Mouse (Mus musculus): ENCODE measurements around the gene Fbxo10. TPM values are rescaled to one million over a fixed set of nuclear protein-coding genes. Genes with fewer than 3 reads are reported as not detected.
"Not testable (repeated sequence)": the region's sequence is repeated elsewhere in the genome, so short reads cannot be mapped to it uniquely, and the experiment has no call there.

Gene Fbxo10
- polyA plus RNA-seq, 1 experiment from 2014 or later, result 11.2 TPM

DNA sequence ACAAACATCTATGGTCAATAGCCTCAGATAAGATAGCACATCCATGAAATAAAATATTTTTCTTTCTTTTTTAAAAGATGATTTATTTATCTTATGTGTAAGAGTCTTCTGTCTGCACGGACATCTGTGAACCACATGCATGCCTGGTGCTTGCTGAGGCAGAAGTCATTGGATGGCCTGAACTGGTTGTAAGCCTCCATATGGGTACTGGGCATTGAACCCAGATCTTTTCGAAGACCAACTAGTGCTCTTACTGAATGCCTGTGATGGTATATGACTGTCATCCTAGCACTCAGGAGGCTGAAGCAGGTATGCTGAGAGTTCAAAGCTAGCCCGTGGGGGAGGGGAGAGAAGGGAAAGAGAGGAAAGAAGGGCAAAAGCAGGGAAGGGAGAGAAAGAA, 86.3 kb downstream of the Fbxo10 start:
- no peak overlapping the region for H3K27ac ChIP-seq (replicated peaks; ENCODE audit: low read depth, low read length)
- ATAC-seq (ENCODE audit: low FRiP score, low TSS enrichment) (no peak), DNase-seq (no peak)
- 88% methylated on average over 3 of the region's 3 CpGs for WGBS
- H3K9ac ChIP-seq (replicated peaks; ENCODE audit: low read length), result no peak overlapping the region
- peaks cover 18% of the 10 kb centered on the region for H3K36me3 ChIP-seq (ENCODE audit: control insufficient read depth, insufficient read depth, low read length)
- H3K27me3 ChIP-seq (ENCODE audit: control insufficient read depth, insufficient read depth, low read length), result no peaks in the 10 kb centered on the region
- no peaks in the 10 kb centered on the region for H3K4me1 ChIP-seq (ENCODE audit: control insufficient read depth, insufficient read depth, low read length)
- no peaks in the 10 kb centered on the region for H3K9me3 ChIP-seq (ENCODE audit: control insufficient read depth, low read length)
- H3K4me2 ChIP-seq (ENCODE audit: low read length), result no peak overlapping the region
- no peak overlapping the region for H3K4me3 ChIP-seq (replicated peaks; ENCODE audit: low read depth, low read length)

DNA sequence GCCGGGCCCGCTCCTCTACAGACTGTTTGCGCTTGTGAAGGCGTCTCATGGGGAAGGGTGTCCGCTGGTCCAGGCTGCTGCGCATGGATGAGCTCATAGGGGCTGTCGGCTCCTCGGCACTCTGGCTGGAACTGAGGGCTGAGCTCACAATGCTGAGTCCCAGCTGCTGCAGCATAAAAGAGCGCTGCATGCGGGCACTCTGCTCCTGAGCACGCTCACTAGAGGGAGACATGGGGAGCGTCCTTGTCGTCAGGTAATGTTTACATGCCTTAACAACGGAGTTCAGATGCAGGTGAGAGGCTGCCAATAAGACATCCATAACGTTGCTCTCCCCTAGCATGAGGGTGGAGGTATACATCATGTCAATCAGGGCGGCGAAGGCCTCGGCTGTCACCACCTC, 89.6 kb downstream of the Fbxo10 start:
- Histone ChIP-seq H3K27ac (replicated peaks; ENCODE audit: low read depth, low read length) (no peak overlapping the region), H3K27me3 (ENCODE audit: control insufficient read depth, insufficient read depth, low read length) (no peaks in the 10 kb centered on the region), H3K9ac (replicated peaks; ENCODE audit: low read length) (no peak overlapping the region), H3K4me1 (ENCODE audit: control insufficient read depth, insufficient read depth, low read length) (no peaks in the 10 kb centered on the region), H3K4me3 (replicated peaks; ENCODE audit: low read depth, low read length) (no peak overlapping the region), H3K36me3 (ENCODE audit: control insufficient read depth, insufficient read depth, low read length) (peaks cover 34% of the 10 kb centered on the region), H3K4me2 (ENCODE audit: low read length) (no peak overlapping the region), H3K9me3 (ENCODE audit: control insufficient read depth, low read length) (no peaks in the 10 kb centered on the region)
- 77% methylated on average over 18 of the region's 18 CpGs for WGBS
- DNase-seq (no peak), ATAC-seq (ENCODE audit: low FRiP score, low TSS enrichment) (no peak)

DNA sequence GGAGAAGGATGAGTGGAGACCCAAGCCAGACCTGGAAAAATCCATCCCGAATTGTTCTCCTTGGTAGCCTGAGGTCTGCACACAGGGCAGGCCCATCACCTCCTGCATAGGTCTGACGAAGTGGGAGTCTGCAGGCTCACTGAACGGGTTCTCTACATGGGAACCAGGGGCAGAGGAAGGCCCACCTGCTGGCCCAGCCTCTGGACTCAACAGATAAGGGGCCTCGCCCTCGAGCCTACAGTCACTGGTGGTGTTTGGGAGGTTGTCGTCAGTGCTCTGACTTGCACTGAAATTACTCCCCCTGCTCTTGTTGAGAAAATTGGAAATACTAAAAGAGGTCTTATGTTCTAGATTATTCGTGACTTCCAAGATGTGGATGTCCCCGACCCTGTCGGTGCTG, 90.6 kb downstream of the Fbxo10 start:
- WGBS, result 92% methylated on average over 9 of the region's 9 CpGs
- H3K27me3 ChIP-seq (ENCODE audit: control insufficient read depth, insufficient read depth, low read length), result no peaks in the 10 kb centered on the region
- no peak overlapping the region for H3K4me2 ChIP-seq (ENCODE audit: low read length)
- no peak for ATAC-seq (ENCODE audit: low FRiP score, low TSS enrichment)
- H3K9ac ChIP-seq (replicated peaks; ENCODE audit: low read length), result no peak overlapping the region
- no peaks in the 10 kb centered on the region for H3K4me1 ChIP-seq (ENCODE audit: control insufficient read depth, insufficient read depth, low read length)
- no peak overlapping the region for H3K27ac ChIP-seq (replicated peaks; ENCODE audit: low read depth, low read length)
- H3K36me3 ChIP-seq (ENCODE audit: control insufficient read depth, insufficient read depth, low read length), result peaks cover 41% of the 10 kb centered on the region
- no peak overlapping the region for H3K4me3 ChIP-seq (replicated peaks; ENCODE audit: low read depth, low read length)
- H3K9me3 ChIP-seq (ENCODE audit: control insufficient read depth, low read length), result no peaks in the 10 kb centered on the region
- DNase-seq, result no peak

DNA sequence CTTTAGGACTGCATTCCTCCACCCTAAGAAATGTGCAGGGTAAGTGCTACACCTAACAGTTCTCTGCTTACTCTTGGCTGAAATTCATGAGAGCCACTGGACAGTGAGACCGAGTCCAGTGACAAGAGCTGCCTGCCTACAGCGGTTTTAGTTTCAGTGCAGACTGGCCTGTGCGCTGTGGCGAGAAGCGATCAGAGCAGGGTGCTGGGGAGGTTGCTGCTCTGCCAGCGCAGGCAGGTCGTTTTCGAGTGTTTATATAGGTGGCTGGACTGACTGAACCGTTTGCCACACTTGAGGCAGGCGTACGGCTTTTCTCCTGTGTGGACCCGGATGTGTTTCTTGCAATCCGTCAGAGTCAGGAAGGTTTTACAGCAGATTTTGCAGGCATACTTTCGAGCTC, 91.2 kb downstream of the Fbxo10 start:
- DNase-seq; H3K9ac ChIP-seq (replicated peaks; ENCODE audit: low read length): not testable (repeated sequence)
- 95% methylated on average over 14 of the region's 14 CpGs for WGBS

DNA sequence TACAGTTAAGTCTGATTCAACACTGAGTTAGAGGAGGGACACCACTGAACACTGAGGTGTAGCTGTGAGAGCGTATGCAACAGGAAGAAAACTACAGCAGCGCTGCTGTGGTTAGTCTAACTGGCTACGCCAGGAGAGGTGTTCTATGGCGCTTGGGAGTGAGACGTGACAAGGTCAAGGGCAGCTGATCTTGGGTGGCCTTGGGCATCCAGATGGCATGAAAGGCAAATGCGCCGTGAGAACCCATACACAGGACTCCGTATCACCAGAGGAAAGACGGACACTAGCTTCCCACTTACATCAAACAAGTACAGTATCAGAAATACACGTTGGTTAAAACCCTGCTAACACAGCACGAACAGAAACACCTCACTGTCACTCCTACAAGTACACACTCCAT, 92.1 kb downstream of the Fbxo10 start:
- 93% methylated on average over 11 of the region's 11 CpGs for WGBS
- not testable (repeated sequence) for ATAC-seq (ENCODE audit: low FRiP score, low TSS enrichment); H3K27ac ChIP-seq (replicated peaks; ENCODE audit: low read depth, low read length); H3K4me3 ChIP-seq (replicated peaks; ENCODE audit: low read depth, low read length); DNase-seq; H3K9ac ChIP-seq (replicated peaks; ENCODE audit: low read length); H3K27me3 ChIP-seq (ENCODE audit: control insufficient read depth, insufficient read depth, low read length); H3K4me1 ChIP-seq (ENCODE audit: control insufficient read depth, insufficient read depth, low read length); H3K9me3 ChIP-seq (ENCODE audit: control insufficient read depth, low read length); H3K4me2 ChIP-seq (ENCODE audit: low read length)
- peaks cover 48% of the 10 kb centered on the region for H3K36me3 ChIP-seq (ENCODE audit: control insufficient read depth, insufficient read depth, low read length)

More for the DNA sequence above, 91.2 kb downstream of the Fbxo10 start:
- peaks cover 47% of the 10 kb centered on the region for H3K36me3 ChIP-seq (ENCODE audit: control insufficient read depth, insufficient read depth, low read length)
- not testable (repeated sequence) for H3K4me1 ChIP-seq (ENCODE audit: control insufficient read depth, insufficient read depth, low read length); H3K27me3 ChIP-seq (ENCODE audit: control insufficient read depth, insufficient read depth, low read length); H3K4me2 ChIP-seq (ENCODE audit: low read length); H3K4me3 ChIP-seq (replicated peaks; ENCODE audit: low read depth, low read length); ATAC-seq (ENCODE audit: low FRiP score, low TSS enrichment); H3K27ac ChIP-seq (replicated peaks; ENCODE audit: low read depth, low read length); H3K9me3 ChIP-seq (ENCODE audit: control insufficient read depth, low read length)

DNA sequence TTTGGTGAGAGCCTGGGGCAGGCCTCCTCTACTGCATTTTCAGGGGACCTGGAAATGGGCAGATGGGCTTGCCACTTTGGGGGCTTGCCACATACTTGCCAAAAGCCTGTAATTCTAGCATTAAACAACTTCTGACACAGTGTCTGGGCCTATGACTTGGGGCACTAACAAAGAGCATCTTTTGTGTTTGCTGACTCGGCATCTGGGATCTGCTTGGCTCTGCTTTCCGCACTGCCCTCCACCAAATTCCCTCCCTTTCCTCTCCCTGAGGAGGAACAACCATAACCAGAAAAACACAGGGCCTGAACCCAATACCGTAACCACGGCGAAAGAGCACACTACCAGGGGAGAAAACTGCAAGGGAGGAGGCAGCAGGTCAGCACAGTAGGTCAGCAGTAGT, 93.8 kb downstream of the Fbxo10 start:
- Histone ChIP-seq H3K4me3 (replicated peaks; ENCODE audit: low read depth, low read length) (no peak overlapping the region), H3K27me3 (ENCODE audit: control insufficient read depth, insufficient read depth, low read length) (no peaks in the 10 kb centered on the region), H3K27ac (replicated peaks; ENCODE audit: low read depth, low read length) (no peak overlapping the region), H3K9ac (replicated peaks; ENCODE audit: low read length) (no peak overlapping the region), H3K9me3 (ENCODE audit: control insufficient read depth, low read length) (no peaks in the 10 kb centered on the region), H3K4me2 (ENCODE audit: low read length) (no peak overlapping the region), H3K4me1 (ENCODE audit: control insufficient read depth, insufficient read depth, low read length) (no peaks in the 10 kb centered on the region), H3K36me3 (ENCODE audit: control insufficient read depth, insufficient read depth, low read length) (peaks cover 48% of the 10 kb centered on the region)
- WGBS, result 94% methylated on average over 5 of the region's 5 CpGs
- DNase-seq (no peak), ATAC-seq (ENCODE audit: low FRiP score, low TSS enrichment) (no peak)

Other genes with a start within 250 kb of the Fbxo10 start
- gene Grhpr, start 103.2 kb downstream of the Fbxo10 start, polyA plus RNA-seq (2014; fragmentation: Nextera tagmentation; extraction: Ambion mirVana), result 18.2 and 20.7 TPM in 2 replicates
- gene Zbtb5, start 72.2 kb downstream of the Fbxo10 start, polyA plus RNA-seq (2014; fragmentation: Nextera tagmentation; extraction: Ambion mirVana), result 45.7 and 55.5 TPM in 2 replicates
- gene Polr1e, start 66.0 kb downstream of the Fbxo10 start, polyA plus RNA-seq (2014; fragmentation: Nextera tagmentation; extraction: Ambion mirVana), result 33.3 and 39.6 TPM in 2 replicates
- 157 and 179 TPM in 2 replicates for gene Tomm5, start 23.5 kb upstream of the Fbxo10 start, polyA plus RNA-seq (2014; fragmentation: Nextera tagmentation; extraction: Ambion mirVana)
- gene Frmpd1, start 100.3 kb upstream of the Fbxo10 start, polyA plus RNA-seq (2014; fragmentation: Nextera tagmentation; extraction: Ambion mirVana), result 0.80 and 1.5 TPM in 2 replicates
- gene Trmt10b, start 212.5 kb upstream of the Fbxo10 start, polyA plus RNA-seq (2014; fragmentation: Nextera tagmentation; extraction: Ambion mirVana), result 25.5 and 28.2 TPM in 2 replicates